Mouse (Mus musculus) intestine, postnatal 0 days (tissue): Measurements from ENCODE around the gene Coq3. TPM values are rescaled to one million over a fixed set of nuclear protein-coding genes. Genes with fewer than 3 reads are reported as not detected.
A peak's percentile ranks its signal among the peaks of the same experiment; 100 is the strongest.

ENCODE experiments used
- ATAC-seq: fragments of 200-750 bp; cut with Nextera tagmentation; 2 replicates; pipeline ENCODE4 v1.8.0; 2017; ENCODE audit warnings: mild to moderate bottlenecking, moderate TSS enrichment, moderate library complexity
- H3K27ac ChIP-seq: fragments of 300-500 bp; sonication (generic); 2 replicates; pipeline ENCODE4 v1.5.1; 2014; ENCODE audit warnings: mild to moderate bottlenecking, low read depth, low read length, moderate library complexity
- H3K27me3 ChIP-seq: fragments of 300-500 bp; sonication (generic); replicated peaks from 2 replicates; pipeline ENCODE4 v1.6.1; 2014; ENCODE audit warnings: low read length, mixed read lengths; ENCODE audit not compliant: control insufficient read depth, insufficient read depth
- H3K36me3 ChIP-seq: fragments of 300-500 bp; sonication (generic); 2 replicates; pipeline ENCODE4 v1.6.1; 2014; ENCODE audit warnings: mild to moderate bottlenecking, moderate library complexity; ENCODE audit not compliant: control insufficient read depth, insufficient read depth
- H3K4me1 ChIP-seq: fragments of 300-500 bp; sonication (generic); replicated peaks from 2 replicates; pipeline ENCODE4 v1.6.1; 2014; ENCODE audit warnings: antibody characterized with exemption, low read length, mixed read lengths; ENCODE audit not compliant: control insufficient read depth, insufficient read depth
- H3K4me2 ChIP-seq: fragments of 300-500 bp; sonication (generic); replicated peaks from 2 replicates; pipeline ENCODE4 v1.6.1; 2014; ENCODE audit warnings: low read depth, mild to moderate bottlenecking, moderate library complexity
- H3K4me3 ChIP-seq: fragments of 300-500 bp; sonication (generic); 2 replicates; pipeline ENCODE4 v1.5.1; 2014; ENCODE audit warnings: low read depth, low read length
- H3K9ac ChIP-seq: fragments of 300-500 bp; sonication (generic); 2 replicates; pipeline ENCODE4 v1.6.1; 2014; ENCODE audit warnings: mild to moderate bottlenecking, low read depth, low read length
- H3K9me3 ChIP-seq: fragments of 300-500 bp; sonication (generic); 2 replicates; pipeline ENCODE4 v1.6.1; 2016; ENCODE audit warnings: mixed run types; ENCODE audit not compliant: control insufficient read depth
- CTCF ChIP-seq: sonication (generic); IDR thresholded peaks from 2 replicates; pipeline ENCODE4 v1.5.1; 2016; ENCODE audit warnings: low read depth, mild to moderate bottlenecking, control low read depth, antibody characterized with exemption, moderate library complexity
- WGBS: fragments of 180-500 bp; shearing (Covaris S2); extraction: QIAGEN DNeasy Blood & Tissue Kit; methylation state at CpG from one replicate; pipeline ENCODE4 v1.1.7; 2014; 5-methylcytosine and 5-hydroxymethylcytosine counted together
- polyA plus RNA-seq: library from polyadenylated mRNA; unstranded; fragments of >200 nt; fragmentation: Nextera tagmentation; extraction: Ambion mirVana; gene quantifications from 2 replicates; pipeline ENCODE4 v1.2.1, GENCODE M21; 2015

Coq3 gene
- polyA plus RNA-seq, 1 experiment from 2014 or later: 12.0 TPM

GRCm38 (mm10) chr4:21936424-21936823, 57.0 kb downstream of the Coq3 start:
- no peak for TF ChIP-seq CTCF
- Histone ChIP-seq H3K4me1 (no peaks in the 10 kb centered on the region), H3K9me3 (no peaks in the 10 kb centered on the region), H3K4me2 (no peak overlapping the region), H3K4me3 (no peak overlapping the region), H3K36me3 (no peaks in the 10 kb centered on the region), H3K27me3 (no peaks in the 10 kb centered on the region), H3K27ac (no peak overlapping the region), H3K9ac (no peak overlapping the region)
- 85% methylated on average over 9 of the region's 9 CpGs for WGBS
- ATAC-seq: no peak

DNA sequence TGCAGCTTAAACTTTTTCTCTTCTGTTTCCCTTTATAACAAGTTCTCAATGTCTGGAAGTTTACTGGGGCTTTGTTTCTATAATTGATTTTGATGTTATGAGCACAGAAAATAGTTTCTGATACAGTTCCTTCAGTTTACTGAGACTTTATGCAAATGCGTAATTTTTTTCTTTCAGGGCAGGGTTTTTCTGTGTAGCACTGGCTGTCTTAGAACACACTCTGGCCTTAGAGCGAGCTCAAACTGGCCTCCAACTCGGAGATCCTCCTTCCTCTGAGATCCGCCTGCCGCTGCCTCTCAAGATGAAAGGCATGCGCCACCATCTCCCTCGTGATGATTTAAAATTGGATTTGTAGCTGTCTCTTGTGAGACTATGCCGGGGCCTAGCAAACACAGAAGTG, 58.4 kb downstream of the Coq3 start:
- Histone ChIP-seq H3K4me3 (no peak overlapping the region), H3K4me1 (no peaks in the 10 kb centered on the region), H3K9ac (no peak overlapping the region), H3K27ac (no peak overlapping the region), H3K4me2 (no peak overlapping the region), H3K9me3 (no peaks in the 10 kb centered on the region), H3K36me3 (no peaks in the 10 kb centered on the region), H3K27me3 (no peaks in the 10 kb centered on the region)
- no peak for ATAC-seq
- TF ChIP-seq CTCF: no peak
- WGBS: 89% methylated on average over 8 of the region's 8 CpGs

DNA sequence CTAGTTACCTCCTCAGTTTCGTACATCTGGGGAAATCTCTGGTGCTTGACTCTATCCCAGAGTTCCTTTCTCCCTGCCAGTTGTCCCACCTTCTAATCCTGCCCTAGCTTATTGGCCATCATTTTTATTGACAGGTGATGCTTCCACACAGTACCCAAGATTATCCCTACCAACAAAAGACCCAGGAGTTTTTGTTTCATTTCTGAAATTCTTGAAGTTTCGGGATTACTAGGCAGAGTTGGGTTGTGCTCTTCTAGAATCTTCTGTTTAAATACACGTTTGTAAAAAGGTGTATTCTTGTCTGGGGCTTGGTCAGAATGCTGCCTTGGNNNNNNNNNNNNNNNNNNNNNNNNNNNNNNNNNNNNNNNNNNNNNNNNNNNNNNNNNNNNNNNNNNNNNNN, 65.2 kb downstream of the Coq3 start:
- Histone ChIP-seq H3K9me3 (no peaks in the 10 kb centered on the region), H3K4me3 (no peak overlapping the region), H3K4me1 (no peaks in the 10 kb centered on the region), H3K4me2 (no peak overlapping the region), H3K9ac (no peak overlapping the region), H3K27ac (no peak overlapping the region), H3K27me3 (no peaks in the 10 kb centered on the region), H3K36me3 (no peaks in the 10 kb centered on the region)
- whole genome bisulfite sequencing: 81% methylated on average over 3 of the region's 3 CpGs
- no peak for TF ChIP-seq CTCF
- ATAC-seq: no peak

- no peaks in the 10 kb centered on the region for H3K36me3 ChIP-seq
- no peak for ATAC-seq
- H3K9ac ChIP-seq: no peak overlapping the region
- no peaks in the 10 kb centered on the region for H3K27me3 ChIP-seq
- H3K9me3 ChIP-seq: no peaks in the 10 kb centered on the region
- H3K27ac ChIP-seq: no peak overlapping the region
- TF ChIP-seq CTCF: peak; percentile 75
- no peaks in the 10 kb centered on the region for H3K4me1 ChIP-seq
- WGBS: 40% methylated on average over 6 of the region's 6 CpGs
- no peak overlapping the region for H3K4me3 ChIP-seq
- no peak overlapping the region for H3K4me2 ChIP-seq
Measured at GRCm38 (mm10) chr4:21951444-21951843, 72.0 kb downstream of the Coq3 start.

GRCm38 (mm10) chr4:21952255-21952654, 72.8 kb downstream of the Coq3 start:
- no peaks in the 10 kb centered on the region for H3K4me1 ChIP-seq
- H3K27ac ChIP-seq: no peak overlapping the region
- H3K9ac ChIP-seq: no peak overlapping the region
- H3K36me3 ChIP-seq: no peaks in the 10 kb centered on the region
- no peak overlapping the region for H3K4me3 ChIP-seq
- no peak for TF ChIP-seq CTCF
- ATAC-seq: no peak
- no peaks in the 10 kb centered on the region for H3K9me3 ChIP-seq
- no peak overlapping the region for H3K4me2 ChIP-seq
- WGBS: 28% methylated on average over 2 of the region's 2 CpGs
- H3K27me3 ChIP-seq: no peaks in the 10 kb centered on the region

- no peaks in the 10 kb centered on the region for H3K27me3 ChIP-seq
- 58% methylated on average over 7 of the region's 7 CpGs for WGBS
- no peak overlapping the region for H3K9ac ChIP-seq
- H3K9me3 ChIP-seq: no peaks in the 10 kb centered on the region
- H3K4me3 ChIP-seq: no peak overlapping the region
- H3K36me3 ChIP-seq: no peaks in the 10 kb centered on the region
- peak; percentile 80 for TF ChIP-seq CTCF
- no peak overlapping the region for H3K4me2 ChIP-seq
- peak; percentile 51; the same call in 1 of the 2 replicates for ATAC-seq
- H3K27ac ChIP-seq: no peak overlapping the region
- H3K4me1 ChIP-seq: no peaks in the 10 kb centered on the region
Measured at GRCm38 (mm10) chr4:21957570-21958321, 78.3 kb downstream of the Coq3 start.

Other genes starting within 250 kb of the Coq3 start
- gene Prdm13, start 193.7 kb upstream of the Coq3 start, polyA plus RNA-seq: not detected in 2 replicates
- gene Ccnc, start 152.0 kb upstream of the Coq3 start, polyA plus RNA-seq: 20.2 and 20.7 TPM in 2 replicates
- 3.4 and 3.7 TPM in 2 replicates for gene Usp45, start 112.5 kb upstream of the Coq3 start, polyA plus RNA-seq
- gene Tstd3, start 112.5 kb upstream of the Coq3 start, polyA plus RNA-seq: 21.1 and 21.3 TPM in 2 replicates
- 36.3 and 41.6 TPM in 2 replicates for gene Pnisr, start 32.1 kb upstream of the Coq3 start, polyA plus RNA-seq
- gene Faxc, start 51.7 kb downstream of the Coq3 start, polyA plus RNA-seq: 1.5 TPM in 2 replicates